In the genomic region with DNA sequence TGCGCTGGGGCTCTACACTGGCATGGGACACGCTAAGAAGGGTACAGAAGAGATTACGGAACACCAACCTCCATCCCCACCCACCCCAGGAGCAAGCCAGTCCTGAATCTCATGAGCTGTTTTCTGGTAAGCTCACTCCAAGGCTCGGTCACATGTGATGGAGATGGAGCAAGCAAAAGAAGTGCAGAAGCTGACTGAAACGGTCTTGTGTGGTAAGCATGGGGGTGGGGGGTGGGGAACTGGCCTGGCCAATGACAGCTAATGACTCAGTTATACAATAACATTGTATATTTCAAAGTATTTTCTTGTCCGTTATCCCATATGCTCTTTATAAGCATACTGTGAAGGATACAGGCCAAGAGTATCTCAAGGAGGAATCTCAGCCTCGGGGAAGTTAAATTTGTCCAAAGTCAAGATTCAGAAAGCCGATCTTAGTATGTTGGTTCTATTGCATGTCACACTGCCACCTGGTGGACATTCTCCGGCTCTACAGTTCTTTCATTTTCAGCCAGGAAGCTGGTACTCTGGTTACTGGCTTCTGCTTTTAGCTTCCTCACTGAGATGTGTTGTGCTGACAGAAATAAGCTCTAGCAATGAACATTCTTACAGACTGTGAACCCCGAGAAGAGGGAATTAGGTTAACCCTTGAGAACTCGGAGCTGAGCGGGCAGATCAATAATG, we compare ENCODE assay signal across 8 mouse cellular contexts. TPM values are rescaled to one million over a fixed set of nuclear protein-coding genes. Genes with fewer than 3 reads are reported as not detected.
DNase-seq lines count a peak whose midpoint lies in the region; ATAC-seq and TF ChIP-seq lines count a peak whose summit lies in the region.

No protein-coding gene starts in this region.

- peaks cover 4% of the 10 kb centered on the region; the same call in 1 of the 2 replicates for H3K4me1 ChIP-seq in forebrain, embryonic 13.5 days
- H3K4me1 ChIP-seq in intestine, embryonic 14.5 days (replicated peaks; ENCODE audit: control insufficient read depth, insufficient read depth, low read length): 0 out of 2 replicates have a peak, but pooled peaks cover 5% of the 10 kb centered on the region
- H3K4me1 ChIP-seq in liver, postnatal 0 days (ENCODE audit: insufficient read depth): no peaks in the 10 kb centered on the region
- no peaks in the 10 kb centered on the region; the same call in 1 of the 2 replicates for H3K4me1 ChIP-seq in neural tube, embryonic 12.5 days

- no peak overlapping the region for H3K9ac ChIP-seq in forebrain, embryonic 13.5 days
- H3K9ac ChIP-seq in intestine, embryonic 14.5 days (ENCODE audit: low read length): no peak overlapping the region
- 0 out of 2 replicates have a peak overlapping the region, but pooled peaks have one; percentile 17 for H3K9ac ChIP-seq in liver, postnatal 0 days (replicated peaks)
- no peak overlapping the region for H3K9ac ChIP-seq in neural tube, embryonic 12.5 days

- peak overlapping the region; percentile 33 for H3K4me2 ChIP-seq in forebrain, embryonic 13.5 days
- peak overlapping the region; percentile 31 for H3K4me2 ChIP-seq in intestine, embryonic 14.5 days (ENCODE audit: low read length)
- peak overlapping the region; percentile 38 for H3K4me2 ChIP-seq in liver, postnatal 0 days (ENCODE audit: low read depth, low read length)
- H3K4me2 ChIP-seq in neural tube, embryonic 12.5 days (replicated peaks): peak overlapping the region; percentile 43

- H3K27ac ChIP-seq in forebrain, embryonic 13.5 days: no peak overlapping the region
- no peak overlapping the region for H3K27ac ChIP-seq in intestine, embryonic 14.5 days (ENCODE audit: low read depth)
- H3K27ac ChIP-seq in liver, postnatal 0 days (ENCODE audit: low read depth): no peak overlapping the region
- no peak overlapping the region for H3K27ac ChIP-seq in neural tube, embryonic 12.5 days

- no peaks in the 10 kb centered on the region for H3K36me3 ChIP-seq in forebrain, embryonic 13.5 days (ENCODE audit: poor library complexity, severe bottlenecking)
- no peaks in the 10 kb centered on the region for H3K36me3 ChIP-seq in intestine, embryonic 14.5 days (ENCODE audit: control insufficient read depth, insufficient read depth, low read length)
- no peaks in the 10 kb centered on the region for H3K36me3 ChIP-seq in liver, postnatal 0 days (replicated peaks; ENCODE audit: insufficient read depth, low read length)
- no peaks in the 10 kb centered on the region for H3K36me3 ChIP-seq in neural tube, embryonic 12.5 days

- no peaks in the 10 kb centered on the region for H3K9me3 ChIP-seq in forebrain, embryonic 13.5 days (replicated peaks)
- H3K9me3 ChIP-seq in intestine, embryonic 14.5 days (ENCODE audit: control insufficient read depth, low read length): no peaks in the 10 kb centered on the region
- no peaks in the 10 kb centered on the region for H3K9me3 ChIP-seq in liver, postnatal 0 days (ENCODE audit: low read length)
- H3K9me3 ChIP-seq in neural tube, embryonic 12.5 days: no peaks in the 10 kb centered on the region

- peak; percentile 69 for ATAC-seq in forebrain, embryonic 13.5 days
- no peak for ATAC-seq in intestine, embryonic 14.5 days (replicated peaks; ENCODE audit: low FRiP score, low TSS enrichment, low read depth)
- peak; percentile 57 for ATAC-seq in liver, postnatal 0 days
- ATAC-seq in neural tube, embryonic 12.5 days (ENCODE audit: low FRiP score, low read depth): no peak

- WGBS in forebrain, embryonic 13.5 days: 12% methylated on average over 12 of the region's 12 CpGs
- WGBS in intestine, embryonic 14.5 days: 15% methylated on average over 12 of the region's 12 CpGs
- WGBS in liver, postnatal 0 days (ENCODE audit: insufficient replicate concordance): 12% methylated on average over 12 of the region's 12 CpGs
- 17% methylated on average over 12 of the region's 12 CpGs for WGBS in neural tube, embryonic 12.5 days

- H3K27me3 ChIP-seq in forebrain, embryonic 13.5 days: 0 out of 2 replicates have a peak, but pooled peaks cover 3% of the 10 kb centered on the region
- H3K27me3 ChIP-seq in intestine, embryonic 14.5 days (replicated peaks; ENCODE audit: control insufficient read depth, insufficient read depth, low read length): no peaks in the 10 kb centered on the region
- 0 out of 2 replicates have a peak, but pooled peaks cover 3% of the 10 kb centered on the region for H3K27me3 ChIP-seq in liver, postnatal 0 days (ENCODE audit: insufficient read depth, low read length)
- no peaks in the 10 kb centered on the region for H3K27me3 ChIP-seq in neural tube, embryonic 12.5 days (replicated peaks)

- TF ChIP-seq CTCF in liver, postnatal 0 days (IDR thresholded peaks at IDR 0.05; ENCODE audit: low read depth): peak; percentile 88

- DNase-seq in layer of hippocampus, adult 11-12 months (ENCODE audit: low spot score): peak; percentile 59
- DNase-seq in layer of hippocampus, adult 9-10 months (ENCODE audit: low spot score): no peak
- peak; percentile 88 for DNase-seq in brain, adult 2 months (ENCODE audit: low read depth, low spot score)
- peak; percentile 67 for DNase-seq in intestine, embryonic 14.5 days (ENCODE audit: low spot score)
- peak; percentile 68 for DNase-seq in liver, postnatal 0 days
- DNase-seq in urinary bladder, postnatal 10 days (ENCODE audit: low spot score): no peak

- H3K4me3 ChIP-seq in forebrain, embryonic 13.5 days: no peak overlapping the region
- H3K4me3 ChIP-seq in intestine, embryonic 14.5 days (ENCODE audit: low read depth, low read length): no peak overlapping the region
- H3K4me3 ChIP-seq in liver, postnatal 0 days (ENCODE audit: low read depth, low read length): no peak overlapping the region
- H3K4me3 ChIP-seq in neural tube, embryonic 12.5 days: no peak overlapping the region

- no peak for TF ChIP-seq EP300 in liver, postnatal 0 days (IDR thresholded peaks at IDR 0.05; ENCODE audit: low read depth)

RNA-seq across cellular contexts. Expression of gene 1700022I11Rik, which starts 4.2 kb away (rescaled TPM):
- 0.48 and 0.81 TPM in 2 replicates for polyA plus RNA-seq in forebrain, embryonic 13.5 days (2015; fragmentation: Nextera tagmentation; extraction: Ambion mirVana)
- 0.44 and 0.97 TPM in 2 replicates for polyA plus RNA-seq in intestine, embryonic 14.5 days (2014; fragmentation: Nextera tagmentation; extraction: Ambion mirVana)
- polyA plus RNA-seq in liver, postnatal 0 days (2015; fragmentation: Nextera tagmentation; extraction: Ambion mirVana): 0.17 TPM in 1 of 2 replicates, not detected in the other
- 0.46 and 0.93 TPM in 2 replicates for polyA plus RNA-seq in neural tube, embryonic 12.5 days (2016; fragmentation: Nextera tagmentation; extraction: Ambion mirVana)

RNA-seq across cellular contexts. Expression of gene Dnajb5, which starts 15.6 kb away (rescaled TPM):
- 34.6 and 46.7 TPM in 2 replicates for polyA plus RNA-seq in forebrain, embryonic 13.5 days (2015; fragmentation: Nextera tagmentation; extraction: Ambion mirVana)
- polyA plus RNA-seq in intestine, embryonic 14.5 days (2014; fragmentation: Nextera tagmentation; extraction: Ambion mirVana): 7.3 and 7.4 TPM in 2 replicates
- polyA plus RNA-seq in liver, postnatal 0 days (2015; fragmentation: Nextera tagmentation; extraction: Ambion mirVana): 0.73 and 1.0 TPM in 2 replicates
- polyA plus RNA-seq in neural tube, embryonic 12.5 days (2016; fragmentation: Nextera tagmentation; extraction: Ambion mirVana): 29.0 and 33.6 TPM in 2 replicates

RNA-seq across cellular contexts. Expression of gene Vcp, which starts 35.1 kb away (rescaled TPM):
- polyA plus RNA-seq in forebrain, embryonic 13.5 days (2015; fragmentation: Nextera tagmentation; extraction: Ambion mirVana): 545 and 570 TPM in 2 replicates
- polyA plus RNA-seq in intestine, embryonic 14.5 days (2014; fragmentation: Nextera tagmentation; extraction: Ambion mirVana): 481 and 510 TPM in 2 replicates
- polyA plus RNA-seq in liver, postnatal 0 days (2015; fragmentation: Nextera tagmentation; extraction: Ambion mirVana): 127 and 145 TPM in 2 replicates
- 631 and 640 TPM in 2 replicates for polyA plus RNA-seq in neural tube, embryonic 12.5 days (2016; fragmentation: Nextera tagmentation; extraction: Ambion mirVana)

RNA-seq across cellular contexts. Expression of gene Fancg, which starts 45.1 kb away (rescaled TPM):
- 22.9 and 23.5 TPM in 2 replicates for polyA plus RNA-seq in forebrain, embryonic 13.5 days (2015; fragmentation: Nextera tagmentation; extraction: Ambion mirVana)
- polyA plus RNA-seq in intestine, embryonic 14.5 days (2014; fragmentation: Nextera tagmentation; extraction: Ambion mirVana): 16.6 and 17.8 TPM in 2 replicates
- polyA plus RNA-seq in liver, postnatal 0 days (2015; fragmentation: Nextera tagmentation; extraction: Ambion mirVana): 4.5 and 5.5 TPM in 2 replicates
- 17.4 and 20.9 TPM in 2 replicates for polyA plus RNA-seq in neural tube, embryonic 12.5 days (2016; fragmentation: Nextera tagmentation; extraction: Ambion mirVana)

RNA-seq across cellular contexts. Expression of gene Phf24, which starts 48.7 kb away (rescaled TPM):
- polyA plus RNA-seq in forebrain, embryonic 13.5 days (2015; fragmentation: Nextera tagmentation; extraction: Ambion mirVana): 8.2 and 10.3 TPM in 2 replicates
- 1.6 and 1.9 TPM in 2 replicates for polyA plus RNA-seq in intestine, embryonic 14.5 days (2014; fragmentation: Nextera tagmentation; extraction: Ambion mirVana)
- 0.11 and 0.12 TPM in 2 replicates for polyA plus RNA-seq in liver, postnatal 0 days (2015; fragmentation: Nextera tagmentation; extraction: Ambion mirVana)
- polyA plus RNA-seq in neural tube, embryonic 12.5 days (2016; fragmentation: Nextera tagmentation; extraction: Ambion mirVana): 10.9 and 11.4 TPM in 2 replicates

Comparison
In these comparisons a context has a peak if more than half of its experiments do, and no peak if none do; other contexts are left out.
1. DNase-seq: peak in layer of hippocampus, adult 11-12 months (single experiment), brain, adult 2 months (single experiment), intestine, embryonic 14.5 days (single experiment) and liver, postnatal 0 days (single experiment); none in layer of hippocampus, adult 9-10 months (single experiment) and urinary bladder, postnatal 10 days (single experiment).
2. ATAC-seq: peak in forebrain, embryonic 13.5 days (single experiment) and liver, postnatal 0 days (single experiment); none in intestine, embryonic 14.5 days (single experiment) and neural tube, embryonic 12.5 days (single experiment).
3. Peak in every context shown above with its lines, with median percentiles within 50 percentile points of each other: H3K4me2 ChIP-seq.